Mouse (Mus musculus) cerebellum, adult 2 months (tissue): ENCODE results near the gene Myo1b. TPM values are rescaled to one million over a fixed set of nuclear protein-coding genes. Genes with fewer than 3 reads are reported as not detected.

Experiments used
- DNase-seq, 2 experiments: peaks; one replicate each; pipeline ENCODE4 v3.0.0; 2021
- H3K27ac ChIP-seq: fragments of 200-500 bp; 2 replicates; pipeline ENCODE4 v1.5.1; 2012; ENCODE audit warnings: low read length, control low read depth, inconsistent platforms; ENCODE audit not compliant: insufficient read depth
- H3K27me3 ChIP-seq: fragments of 200-500 bp; 2 replicates; pipeline ENCODE4 v1.6.1; 2012; ENCODE audit warnings: inconsistent platforms, mild to moderate bottlenecking, low read length, moderate library complexity; ENCODE audit not compliant: control insufficient read depth, insufficient read depth
- H3K4me1 ChIP-seq: fragments of 200-500 bp; 2 replicates; pipeline ENCODE4 v1.6.1; 2011; ENCODE audit warnings: low read length; ENCODE audit not compliant: control insufficient read depth, insufficient read depth
- H3K4me3 ChIP-seq: fragments of 200-500 bp; replicated peaks from 2 replicates; pipeline ENCODE3; 2011; ENCODE audit warnings: mild to moderate bottlenecking, low read depth, low read length, control low read depth; ENCODE audit not compliant: insufficient read depth
- CTCF ChIP-seq: fragments of 200-500 bp; IDR thresholded peaks from 2 replicates; pipeline ENCODE4 v1.5.1; 2011; ENCODE audit warnings: low read depth, mild to moderate bottlenecking, control low read depth, low read length, moderate library complexity, borderline replicate concordance; ENCODE audit not compliant: insufficient read depth
- POLR2A ChIP-seq: fragments of 200-500 bp; IDR thresholded peaks from 2 replicates; pipeline ENCODE4 v1.6.1; 2011; ENCODE audit warnings: low read length, control low read depth, borderline replicate concordance; ENCODE audit not compliant: insufficient read depth
- WGBS: fragments of 180-500 bp; shearing (Covaris S2); methylation state at CpG from one replicate; pipeline ENCODE4 v1.1.7; 2018; 5-methylcytosine and 5-hydroxymethylcytosine counted together
- polyA plus RNA-seq: library from polyadenylated mRNA; depleted of rRNA; stranded (reverse); fragments of >200 nt; gene quantifications from 2 replicates; pipeline ENCODE4 v1.2.3, GENCODE M21; 2012; rRNA removed

The Myo1b gene
- polyA plus RNA-seq, 1 experiment, result 10.2 TPM

- Histone ChIP-seq H3K27ac (no peak overlapping the region), H3K27me3 (no peaks in the 10 kb centered on the region), H3K4me3 (no peak overlapping the region), H3K4me1 (no peaks in the 10 kb centered on the region)
- no peak for DNase-seq
- TF ChIP-seq CTCF, result no peak
- no peak for TF ChIP-seq POLR2A
- 81% methylated on average over 2 of the region's 2 CpGs for WGBS
Measured at GRCm38 (mm10) chr1:51710831-51711230, 205.0 kb downstream of the Myo1b start.

- WGBS, result 84% methylated on average over 3 of the region's 3 CpGs
- Histone ChIP-seq H3K4me1 (no peaks in the 10 kb centered on the region), H3K27ac (no peak overlapping the region), H3K27me3 (no peaks in the 10 kb centered on the region), H3K4me3 (no peak overlapping the region)
- TF ChIP-seq CTCF, result no peak
- no peak for TF ChIP-seq POLR2A
- no peak for DNase-seq
Measured at GRCm38 (mm10) chr1:51706106-51706505, 209.8 kb downstream of the Myo1b start.

- no peak for DNase-seq
- no peak for TF ChIP-seq POLR2A
- no peak for TF ChIP-seq CTCF
- WGBS, result 82% methylated on average over 4 of the region's 4 CpGs
- Histone ChIP-seq H3K27ac (no peak overlapping the region), H3K27me3 (no peaks in the 10 kb centered on the region), H3K4me1 (no peaks in the 10 kb centered on the region), H3K4me3 (no peak overlapping the region)
Measured at GRCm38 (mm10) chr1:51704610-51705009, 211.3 kb downstream of the Myo1b start.

Other genes starting within 250 kb of the Myo1b start
- gene Stat4, start 71.1 kb upstream of the Myo1b start, polyA plus RNA-seq, result 0.03 and 0.05 TPM in 2 replicates
- 25.1 TPM in 2 replicates for gene Stat1, start 203.4 kb upstream of the Myo1b start, polyA plus RNA-seq